Mouse (Mus musculus): Measurements from ENCODE around the gene Lcor. TPM values are rescaled to one million over a fixed set of nuclear protein-coding genes. Genes with fewer than 3 reads are reported as not detected.

The Lcor gene
- polyA plus RNA-seq, 1 experiment: 4.8 TPM

- DNase-seq: peak; percentile 64
- no peaks in the 10 kb centered on the region for H3K27me3 ChIP-seq (ENCODE audit: control insufficient read depth, insufficient read depth, low read length)
- 2% methylated on average over 6 of the region's 6 CpGs for WGBS
- no peak overlapping the region for H3K27ac ChIP-seq (ENCODE audit: control insufficient read depth, insufficient read depth, low read length)
- TF ChIP-seq POLR2A (IDR thresholded peaks at IDR 0.05; ENCODE audit: control insufficient read depth, extremely low read depth, insufficient read depth, low read length, poor library complexity) (no peak), CTCF (IDR thresholded peaks at IDR 0.05; ENCODE audit: borderline replicate concordance, control insufficient read depth, extremely low read depth, insufficient read depth, low read length, poor library complexity) (peak; percentile 85)
- peaks cover 4% of the 10 kb centered on the region for H3K4me1 ChIP-seq (replicated peaks; ENCODE audit: control insufficient read depth, insufficient read depth, low read length)
- H3K4me3 ChIP-seq (ENCODE audit: control insufficient read depth, insufficient read depth, low read length): no peak overlapping the region
- H3K36me3 ChIP-seq (ENCODE audit: control insufficient read depth, insufficient read depth, low read length): no peaks in the 10 kb centered on the region
Measured at GRCm38 (mm10) chr19:41442608-41442969, 39.8 kb upstream of the Lcor start.

GRCm38 (mm10) chr19:41444491-41444890 lies 37.9 kb upstream of the Lcor start:
- Histone ChIP-seq H3K4me1 (replicated peaks; ENCODE audit: control insufficient read depth, insufficient read depth, low read length) (peaks cover 4% of the 10 kb centered on the region), H3K4me3 (ENCODE audit: control insufficient read depth, insufficient read depth, low read length) (no peak overlapping the region), H3K36me3 (ENCODE audit: control insufficient read depth, insufficient read depth, low read length) (no peaks in the 10 kb centered on the region), H3K27ac (ENCODE audit: control insufficient read depth, insufficient read depth, low read length) (no peak overlapping the region), H3K27me3 (ENCODE audit: control insufficient read depth, insufficient read depth, low read length) (no peaks in the 10 kb centered on the region)
- no peak for DNase-seq
- WGBS: 92% methylated on average over 8 of the region's 8 CpGs
- no peak for TF ChIP-seq POLR2A (IDR thresholded peaks at IDR 0.05; ENCODE audit: control insufficient read depth, extremely low read depth, insufficient read depth, low read length, poor library complexity)

GRCm38 (mm10) chr19:41445013-41445610 lies 37.3 kb upstream of the Lcor start:
- 68% methylated on average over 10 of the region's 10 CpGs for WGBS
- no peaks in the 10 kb centered on the region for H3K36me3 ChIP-seq (ENCODE audit: control insufficient read depth, insufficient read depth, low read length)
- no peak for DNase-seq
- H3K4me1 ChIP-seq (replicated peaks; ENCODE audit: control insufficient read depth, insufficient read depth, low read length): peaks cover 4% of the 10 kb centered on the region
- H3K27me3 ChIP-seq (ENCODE audit: control insufficient read depth, insufficient read depth, low read length): no peaks in the 10 kb centered on the region
- no peak overlapping the region for H3K4me3 ChIP-seq (ENCODE audit: control insufficient read depth, insufficient read depth, low read length)
- TF ChIP-seq POLR2A (IDR thresholded peaks at IDR 0.05; ENCODE audit: control insufficient read depth, extremely low read depth, insufficient read depth, low read length, poor library complexity): no peak
- no peak for TF ChIP-seq CTCF (IDR thresholded peaks at IDR 0.05; ENCODE audit: borderline replicate concordance, control insufficient read depth, extremely low read depth, insufficient read depth, low read length, poor library complexity)
- H3K27ac ChIP-seq (ENCODE audit: control insufficient read depth, insufficient read depth, low read length): no peak overlapping the region

GRCm38 (mm10) chr19:41445723-41446122 lies 36.7 kb upstream of the Lcor start:
- DNase-seq: no peak
- Histone ChIP-seq H3K36me3 (ENCODE audit: control insufficient read depth, insufficient read depth, low read length) (no peaks in the 10 kb centered on the region), H3K27me3 (ENCODE audit: control insufficient read depth, insufficient read depth, low read length) (no peaks in the 10 kb centered on the region), H3K4me3 (ENCODE audit: control insufficient read depth, insufficient read depth, low read length) (no peak overlapping the region), H3K27ac (ENCODE audit: control insufficient read depth, insufficient read depth, low read length) (no peak overlapping the region), H3K4me1 (replicated peaks; ENCODE audit: control insufficient read depth, insufficient read depth, low read length) (peaks cover 4% of the 10 kb centered on the region)
- 40% methylated on average over 5 of the region's 5 CpGs for WGBS
- no peak for TF ChIP-seq CTCF (IDR thresholded peaks at IDR 0.05; ENCODE audit: borderline replicate concordance, control insufficient read depth, extremely low read depth, insufficient read depth, low read length, poor library complexity)
- no peak for TF ChIP-seq POLR2A (IDR thresholded peaks at IDR 0.05; ENCODE audit: control insufficient read depth, extremely low read depth, insufficient read depth, low read length, poor library complexity)

GRCm38 (mm10) chr19:41447166-41447565 lies 35.3 kb upstream of the Lcor start:
- TF ChIP-seq POLR2A (IDR thresholded peaks at IDR 0.05; ENCODE audit: control insufficient read depth, extremely low read depth, insufficient read depth, low read length, poor library complexity) (no peak), CTCF (IDR thresholded peaks at IDR 0.05; ENCODE audit: borderline replicate concordance, control insufficient read depth, extremely low read depth, insufficient read depth, low read length, poor library complexity) (no peak)
- no peaks in the 10 kb centered on the region for H3K36me3 ChIP-seq (ENCODE audit: control insufficient read depth, insufficient read depth, low read length)
- 90% methylated on average over 2 of the region's 2 CpGs for WGBS
- no peak overlapping the region for H3K4me3 ChIP-seq (ENCODE audit: control insufficient read depth, insufficient read depth, low read length)
- H3K27ac ChIP-seq (ENCODE audit: control insufficient read depth, insufficient read depth, low read length): no peak overlapping the region
- H3K27me3 ChIP-seq (ENCODE audit: control insufficient read depth, insufficient read depth, low read length): no peaks in the 10 kb centered on the region
- peaks cover 1% of the 10 kb centered on the region for H3K4me1 ChIP-seq (replicated peaks; ENCODE audit: control insufficient read depth, insufficient read depth, low read length)
- no peak for DNase-seq

- H3K27ac ChIP-seq (ENCODE audit: control insufficient read depth, insufficient read depth, low read length): no peak overlapping the region
- TF ChIP-seq CTCF (IDR thresholded peaks at IDR 0.05; ENCODE audit: borderline replicate concordance, control insufficient read depth, extremely low read depth, insufficient read depth, low read length, poor library complexity) (no peak), POLR2A (IDR thresholded peaks at IDR 0.05; ENCODE audit: control insufficient read depth, extremely low read depth, insufficient read depth, low read length, poor library complexity) (no peak)
- no peak overlapping the region for H3K4me3 ChIP-seq (ENCODE audit: control insufficient read depth, insufficient read depth, low read length)
- DNase-seq: no peak
- H3K36me3 ChIP-seq (ENCODE audit: control insufficient read depth, insufficient read depth, low read length): no peaks in the 10 kb centered on the region
- H3K27me3 ChIP-seq (ENCODE audit: control insufficient read depth, insufficient read depth, low read length): no peaks in the 10 kb centered on the region
- H3K4me1 ChIP-seq (replicated peaks; ENCODE audit: control insufficient read depth, insufficient read depth, low read length): no peaks in the 10 kb centered on the region; the same call in 1 of the 2 replicates
- WGBS: 96% methylated on average over 2 of the region's 2 CpGs
Measured at GRCm38 (mm10) chr19:41447760-41448159, 34.7 kb upstream of the Lcor start.

Data from thymus, adult 2 months (tissue).